Mouse (Mus musculus): ENCODE data around the gene Arhgef3.
A peak's percentile ranks its signal among the peaks of the same experiment; 100 is the strongest.

Arhgef3 gene

GRCm38 (mm10) chr14:27115275-27115660, 569 bp downstream of the Arhgef3 start:
- DNase-seq (ENCODE audit: low spot score): no peak

GRCm38 (mm10) chr14:27115991-27116390, 1.3 kb downstream of the Arhgef3 start:
- DNase-seq (ENCODE audit: low spot score): no peak

GRCm38 (mm10) chr14:27116577-27117165, 2.0 kb downstream of the Arhgef3 start:
- no peak for DNase-seq (ENCODE audit: low spot score)

- DNase-seq (ENCODE audit: low spot score): no peak
Observed at GRCm38 (mm10) chr14:27118546-27118945, 3.8 kb downstream of the Arhgef3 start.

GRCm38 (mm10) chr14:27122646-27123045, 7.9 kb downstream of the Arhgef3 start:
- no peak for DNase-seq (ENCODE audit: low spot score)

GRCm38 (mm10) chr14:27123543-27123942, 8.8 kb downstream of the Arhgef3 start:
- no peak for DNase-seq (ENCODE audit: low spot score)

- no peak for DNase-seq (ENCODE audit: low spot score)
Observed at GRCm38 (mm10) chr14:27130031-27130430, 15.3 kb downstream of the Arhgef3 start.

GRCm38 (mm10) chr14:27130676-27131075, 16.0 kb downstream of the Arhgef3 start:
- DNase-seq (ENCODE audit: low spot score): no peak

GRCm38 (mm10) chr14:27131521-27131920, 16.8 kb downstream of the Arhgef3 start:
- DNase-seq (ENCODE audit: low spot score): no peak

- no peak for DNase-seq (ENCODE audit: low spot score)
Observed at GRCm38 (mm10) chr14:27138891-27139290, 24.2 kb downstream of the Arhgef3 start.

- DNase-seq (ENCODE audit: low spot score): no peak
Observed at GRCm38 (mm10) chr14:27139968-27140367, 25.3 kb downstream of the Arhgef3 start.

- no peak for DNase-seq (ENCODE audit: low spot score)
Observed at GRCm38 (mm10) chr14:27141486-27141885, 26.8 kb downstream of the Arhgef3 start.

GRCm38 (mm10) chr14:27142680-27143079, 28.0 kb downstream of the Arhgef3 start:
- DNase-seq (ENCODE audit: low spot score): no peak

GRCm38 (mm10) chr14:27145171-27146045, 30.7 kb downstream of the Arhgef3 start:
- peak; percentile 18 for DNase-seq (ENCODE audit: low spot score)

- DNase-seq (ENCODE audit: low spot score): no peak
Observed at GRCm38 (mm10) chr14:27147726-27148125, 33.0 kb downstream of the Arhgef3 start.

GRCm38 (mm10) chr14:27149401-27149800, 34.7 kb downstream of the Arhgef3 start:
- no peak for DNase-seq (ENCODE audit: low spot score)

GRCm38 (mm10) chr14:27150011-27150640, 35.4 kb downstream of the Arhgef3 start:
- DNase-seq (ENCODE audit: low spot score): no peak

- no peak for DNase-seq (ENCODE audit: low spot score)
Observed at GRCm38 (mm10) chr14:27151432-27151831, 36.7 kb downstream of the Arhgef3 start.

- DNase-seq (ENCODE audit: low spot score): no peak
Observed at GRCm38 (mm10) chr14:27155088-27155487, 40.4 kb downstream of the Arhgef3 start.

- DNase-seq (ENCODE audit: low spot score): no peak
Observed at GRCm38 (mm10) chr14:27156032-27156431, 41.3 kb downstream of the Arhgef3 start.

GRCm38 (mm10) chr14:27158133-27158532, 43.4 kb downstream of the Arhgef3 start:
- DNase-seq (ENCODE audit: low spot score): no peak

GRCm38 (mm10) chr14:27158782-27159181, 44.1 kb downstream of the Arhgef3 start:
- DNase-seq (ENCODE audit: low spot score): no peak

GRCm38 (mm10) chr14:27160762-27161161, 46.1 kb downstream of the Arhgef3 start:
- no peak for DNase-seq (ENCODE audit: low spot score)
